Mouse (Mus musculus) limb, embryonic 13.5 days (tissue): ENCODE measurements around the gene Gm7029. TPM values are rescaled to one million over a fixed set of nuclear protein-coding genes. Genes with fewer than 3 reads are reported as not detected.
A peak's percentile ranks its signal among the peaks of the same experiment; 100 is the strongest.
"Not testable (repeated sequence)": the region's sequence is repeated elsewhere in the genome, so short reads cannot be mapped to it uniquely, and the experiment has no call there.

Experiments
- ATAC-seq: fragments of 200-750 bp; cut with Nextera tagmentation; 2 replicates; pipeline ENCODE4 v1.8.0; 2017; ENCODE audit warnings: low read depth, moderate number of reproducible peaks, moderate TSS enrichment; ENCODE audit not compliant: low FRiP score
- H3K27ac ChIP-seq: fragments of 300-500 bp; sonication (generic); 2 replicates; pipeline ENCODE4 v1.5.1; 2015; ENCODE audit warnings: inconsistent platforms, mild to moderate bottlenecking, moderate library complexity
- H3K27me3 ChIP-seq: fragments of 300-500 bp; sonication (generic); 2 replicates; pipeline ENCODE4 v1.6.1; 2015; ENCODE audit warnings: mild to moderate bottlenecking, inconsistent platforms
- H3K36me3 ChIP-seq: fragments of 300-500 bp; sonication (generic); 2 replicates; pipeline ENCODE4 v1.6.1; 2015; ENCODE audit warnings: inconsistent platforms, mild to moderate bottlenecking, moderate library complexity
- H3K4me1 ChIP-seq: fragments of 300-500 bp; sonication (generic); 2 replicates; pipeline ENCODE4 v1.6.1; 2015; ENCODE audit warnings: inconsistent platforms
- H3K4me2 ChIP-seq: fragments of 300-500 bp; sonication (generic); replicated peaks from 2 replicates; pipeline ENCODE4 v1.6.1; 2015; ENCODE audit warnings: inconsistent platforms, mild to moderate bottlenecking, moderate library complexity
- H3K4me3 ChIP-seq: fragments of 300-500 bp; sonication (generic); 2 replicates; pipeline ENCODE4 v1.5.1; 2015; ENCODE audit warnings: moderate library complexity, mild to moderate bottlenecking, inconsistent platforms
- H3K9ac ChIP-seq: fragments of 300-500 bp; sonication (generic); 2 replicates; pipeline ENCODE4 v1.6.1; 2015; ENCODE audit warnings: mild to moderate bottlenecking, inconsistent platforms
- H3K9me3 ChIP-seq: fragments of 300-500 bp; sonication (generic); 2 replicates; pipeline ENCODE4 v1.6.1; 2016; ENCODE audit warnings: inconsistent platforms
- WGBS: fragments of 180-500 bp; shearing (Covaris S2); methylation state at CpG from one replicate; pipeline ENCODE4 v1.1.7; 2015; 5-methylcytosine and 5-hydroxymethylcytosine counted together
- polyA plus RNA-seq: library from polyadenylated mRNA; unstranded; fragments of >200 nt; fragmentation: Nextera tagmentation; extraction: Ambion mirVana; gene quantifications from 2 replicates; pipeline ENCODE4 v1.2.1, GENCODE M21; 2015

Gm7029 gene
- polyA plus RNA-seq: not detected in 2 replicates

DNA sequence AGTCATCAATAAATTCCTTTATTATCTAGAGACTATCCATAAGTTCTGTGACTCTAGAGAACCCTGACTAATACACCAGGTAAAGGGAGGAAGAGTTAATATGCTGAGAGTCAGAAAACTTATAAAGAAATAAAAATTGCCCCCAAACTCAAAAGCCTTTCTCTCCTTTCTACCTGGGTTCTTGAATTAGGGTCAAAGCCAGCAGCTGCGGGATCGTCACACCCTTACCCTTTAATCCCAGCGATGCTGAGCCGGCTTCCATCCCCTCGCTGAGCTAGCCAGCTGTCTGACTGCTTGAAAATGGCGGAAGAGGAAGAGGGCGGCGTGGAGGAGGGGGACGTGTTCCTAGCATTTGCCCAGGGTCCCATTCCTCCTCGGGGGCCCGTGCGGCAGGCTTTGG lies at the start of gene Gm7029:
TSS of gene Gm7029 (plus strand) at position 301 of the 400 bp plus-strand sequence.
- not testable (repeated sequence) for H3K4me2 ChIP-seq, H3K9ac ChIP-seq, ATAC-seq, H3K4me1 ChIP-seq, H3K27me3 ChIP-seq, H3K9me3 ChIP-seq, H3K27ac ChIP-seq, H3K4me3 ChIP-seq
- peaks cover 31% of the 10 kb centered on the region for H3K36me3 ChIP-seq
- WGBS: 81% methylated on average over 7 of the region's 12 CpGs

DNA sequence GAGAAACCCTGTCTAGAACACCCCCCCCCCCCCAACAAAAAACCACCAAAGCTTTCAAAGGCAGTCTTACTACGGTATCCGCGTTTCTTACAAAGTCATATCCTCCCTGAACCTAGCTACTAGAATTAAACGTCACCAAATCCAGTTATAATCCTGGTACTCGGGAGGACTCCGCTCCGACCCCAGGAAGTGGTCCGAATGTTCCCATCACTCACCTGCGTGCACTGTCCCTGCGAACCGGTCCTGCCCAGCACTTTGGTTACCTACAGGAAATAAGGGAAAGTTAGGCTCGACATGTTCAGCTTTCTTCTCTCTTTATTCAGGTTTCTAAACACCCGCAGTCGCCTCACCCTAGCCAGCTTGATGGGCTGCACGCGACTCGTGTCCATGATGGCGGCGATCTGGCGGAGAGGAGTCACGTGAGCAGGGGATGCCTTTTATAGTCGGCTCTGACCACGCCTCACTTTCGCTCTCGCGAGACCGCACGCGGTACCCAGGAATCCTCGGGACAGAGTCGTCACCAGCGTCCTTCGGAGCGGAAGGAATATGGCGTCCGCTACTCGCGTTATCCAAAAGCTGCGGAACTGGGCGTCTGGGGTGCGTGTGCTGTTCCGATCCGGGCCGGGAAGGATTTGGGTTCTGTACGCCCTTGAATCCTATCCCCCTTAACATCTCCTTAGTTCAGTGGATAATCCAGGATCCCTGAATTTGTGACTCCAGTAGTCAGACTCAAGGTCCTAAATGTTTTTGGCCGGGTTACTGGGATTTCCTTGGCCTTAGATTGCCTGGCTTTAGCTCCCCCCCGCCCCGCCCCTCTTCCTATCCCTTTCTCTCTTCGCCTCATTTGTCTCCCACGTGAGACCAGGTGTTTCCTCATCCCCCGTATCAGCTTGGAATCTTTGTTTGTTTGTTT lies 49.3 kb upstream of the Gm7029 start, which contains the start of the genes Rps28 and Ndufa7:
TSS of gene Rps28 (minus strand) at position 479 of the 913 bp plus-strand sequence.
TSS of gene Ndufa7 (plus strand) at position 489 of the 913 bp plus-strand sequence.
- H3K4me2 ChIP-seq: peak within 1 kb of the TSS; percentile 96
- peak within 1 kb of the TSS; percentile 87 for H3K9ac ChIP-seq
- peak within 1 kb of the TSS; percentile 92 for H3K27ac ChIP-seq
- peak; percentile 95 for ATAC-seq
- no peaks in the 10 kb centered on the region for H3K27me3 ChIP-seq
- H3K9me3 ChIP-seq: no peaks in the 10 kb centered on the region
- peaks cover 41% of the 10 kb centered on the region for H3K4me1 ChIP-seq
- peaks cover 57% of the 10 kb centered on the region for H3K36me3 ChIP-seq
- peak within 1 kb of the TSS; percentile 82 for H3K4me3 ChIP-seq
- WGBS: under 1% methylated on average over 51 of the region's 51 CpGs

DNA sequence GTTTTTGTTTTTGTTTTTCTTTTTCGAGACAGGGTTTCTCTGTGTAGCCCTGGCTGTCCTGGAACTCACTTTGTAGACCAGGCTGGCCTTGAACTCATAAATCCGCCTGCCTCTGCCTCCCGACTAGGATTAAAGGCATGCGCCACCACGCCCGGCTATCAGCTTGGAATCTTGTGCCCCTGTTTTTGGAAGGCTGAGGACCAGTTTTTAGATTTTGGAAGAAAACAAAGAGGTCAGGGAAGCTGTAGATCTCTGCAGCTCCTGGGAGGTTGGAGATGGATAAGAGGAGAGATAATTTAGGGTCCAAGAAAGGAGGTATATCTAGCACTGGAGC lies 48.7 kb upstream of the Gm7029 start:
- Histone ChIP-seq H3K9ac (peak overlapping the region; percentile 87), H3K4me1 (peaks cover 41% of the 10 kb centered on the region), H3K4me2 (peak overlapping the region; percentile 85), H3K27ac (peak overlapping the region; percentile 92; the same call in 1 of the 2 replicates), H3K36me3 (peaks cover 57% of the 10 kb centered on the region), H3K4me3 (peak overlapping the region; percentile 82)
- H3K27me3 ChIP-seq, ATAC-seq, H3K9me3 ChIP-seq: not testable (repeated sequence)
- 3% methylated on average over 6 of the region's 6 CpGs for WGBS

DNA sequence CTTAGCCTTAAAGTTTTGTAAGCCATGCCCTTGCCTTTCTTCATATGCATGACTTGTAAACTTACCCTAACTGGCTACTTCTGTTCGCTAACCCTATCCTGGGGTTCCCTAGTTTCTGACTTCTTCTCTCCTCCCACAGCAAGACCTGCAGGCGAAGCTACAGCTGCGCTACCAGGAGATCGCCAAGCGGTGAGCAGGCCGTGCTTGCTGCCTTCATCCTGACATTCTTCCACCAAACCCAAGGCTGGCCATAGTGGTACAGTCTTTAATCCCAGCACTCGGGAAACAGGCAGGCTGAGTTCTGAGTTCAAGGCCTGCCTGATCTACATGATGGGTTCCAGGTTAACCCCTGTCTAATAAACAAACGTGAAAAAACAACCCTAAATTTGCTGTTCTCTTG lies 48.2 kb upstream of the Gm7029 start:
- no peak for ATAC-seq
- Histone ChIP-seq H3K36me3 (peaks cover 57% of the 10 kb centered on the region), H3K4me1 (peaks cover 41% of the 10 kb centered on the region), H3K27ac (no peak overlapping the region), H3K4me2 (peak overlapping the region; percentile 85), H3K9ac (peak overlapping the region; percentile 87), H3K9me3 (no peaks in the 10 kb centered on the region), H3K4me3 (peak overlapping the region; percentile 82), H3K27me3 (no peaks in the 10 kb centered on the region)
- WGBS: 87% methylated on average over 8 of the region's 8 CpGs

- no peaks in the 10 kb centered on the region for H3K9me3 ChIP-seq
- H3K27ac ChIP-seq: no peak overlapping the region
- peaks cover 57% of the 10 kb centered on the region for H3K36me3 ChIP-seq
- no peak overlapping the region for H3K4me3 ChIP-seq
- peaks cover 35% of the 10 kb centered on the region for H3K4me1 ChIP-seq
- no peak overlapping the region for H3K4me2 ChIP-seq
- WGBS: under 1% methylated on average over 3 of the region's 3 CpGs
- H3K27me3 ChIP-seq: no peaks in the 10 kb centered on the region
- no peak for ATAC-seq
- H3K9ac ChIP-seq: no peak overlapping the region
Measured at GRCm38 (mm10) chr17:33826850-33827249, 46.8 kb upstream of the Gm7029 start.

- no peak overlapping the region for H3K4me2 ChIP-seq
- H3K9me3 ChIP-seq: no peaks in the 10 kb centered on the region
- H3K27me3 ChIP-seq: no peaks in the 10 kb centered on the region
- H3K9ac ChIP-seq: 0 out of 2 replicates have a peak overlapping the region, but pooled peaks have one; percentile 25
- H3K4me3 ChIP-seq: no peak overlapping the region
- WGBS: 69% methylated on average over 2 of the region's 2 CpGs
- no peak overlapping the region for H3K27ac ChIP-seq
- H3K4me1 ChIP-seq: peaks cover 17% of the 10 kb centered on the region
- peaks cover 61% of the 10 kb centered on the region for H3K36me3 ChIP-seq
- ATAC-seq: no peak
Measured at GRCm38 (mm10) chr17:33828892-33829291, 44.7 kb upstream of the Gm7029 start.

DNA sequence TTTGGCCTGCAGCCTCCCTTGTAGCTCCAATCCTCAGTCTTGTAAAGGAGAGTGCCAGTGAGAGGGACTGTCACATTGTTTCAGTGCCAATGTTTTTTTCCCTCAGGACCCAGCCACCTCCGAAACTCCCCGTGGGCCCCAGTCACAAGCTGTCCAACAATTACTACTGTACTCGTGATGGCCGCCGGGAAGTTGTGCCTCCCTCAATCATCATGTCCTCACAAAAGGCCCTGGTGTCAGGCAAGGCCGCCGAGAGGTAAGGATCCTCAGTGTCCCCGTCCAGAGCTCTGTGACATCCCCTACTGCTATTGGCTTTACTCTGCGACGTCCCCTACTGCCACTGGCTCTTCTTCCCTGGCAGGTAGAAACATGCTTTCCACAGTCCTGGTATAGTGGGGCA lies 44.1 kb upstream of the Gm7029 start:
- no peak for ATAC-seq
- H3K9ac ChIP-seq: no peak overlapping the region

DNA sequence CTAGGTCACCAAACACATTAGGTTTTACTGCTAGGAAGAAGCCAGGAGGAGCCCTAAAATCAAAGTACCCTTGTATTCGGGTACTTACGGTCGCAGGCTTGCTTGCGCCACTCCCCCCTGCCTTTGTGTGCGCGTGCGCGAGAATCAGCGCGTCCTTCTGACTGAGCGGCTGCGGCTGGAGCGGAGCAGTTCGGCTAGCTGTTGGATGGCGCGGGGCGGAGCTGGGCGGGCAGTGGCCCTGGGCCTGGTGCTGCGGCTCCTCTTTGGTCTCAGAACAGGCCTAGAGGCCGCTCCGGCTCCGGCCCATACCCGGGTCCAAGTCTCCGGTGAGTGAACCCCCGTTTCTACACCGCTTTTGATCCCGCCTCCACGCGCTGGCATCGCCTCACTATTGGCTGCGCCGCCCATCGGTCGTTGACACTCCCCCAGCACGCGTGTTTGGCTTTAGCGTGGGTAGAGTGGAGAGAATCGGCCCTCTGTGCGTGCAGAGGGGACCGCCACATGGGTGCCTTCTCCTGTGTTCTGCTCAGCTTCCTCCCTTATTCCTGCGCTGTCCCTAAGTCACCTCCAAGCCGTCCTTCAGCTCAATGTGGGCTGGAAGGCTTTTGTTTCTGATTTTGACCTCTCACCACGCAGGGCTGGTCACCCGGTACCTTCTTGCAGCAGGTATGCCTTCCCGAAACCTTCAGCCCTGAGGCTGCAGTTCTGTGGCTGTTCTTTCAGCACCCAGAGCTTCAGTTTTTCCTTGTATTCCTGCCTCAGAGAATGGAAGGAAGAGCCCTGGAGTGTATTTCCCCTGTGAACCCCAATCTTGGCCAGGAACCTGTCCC lies 30.5 kb upstream of the Gm7029 start, which contains the start of gene Cd320:
TSS of gene Cd320 (plus strand) at position 126 of the 830 bp plus-strand sequence.
- Histone ChIP-seq H3K27ac (no peak within 1 kb of the TSS), H3K9me3 (no peaks in the 10 kb centered on the region), H3K4me1 (peaks cover 14% of the 10 kb centered on the region), H3K4me2 (peak within 1 kb of the TSS; percentile 76), H3K9ac (peak within 1 kb of the TSS; percentile 76), H3K36me3 (peaks cover 24% of the 10 kb centered on the region), H3K27me3 (no peaks in the 10 kb centered on the region), H3K4me3 (peak within 1 kb of the TSS; percentile 77)
- WGBS: 0% methylated on average over 45 of the region's 45 CpGs
- ATAC-seq: peak; percentile 92

More for the DNA sequence above, 44.1 kb upstream of the Gm7029 start:
- no peak overlapping the region for H3K27ac ChIP-seq
- peaks cover 68% of the 10 kb centered on the region for H3K36me3 ChIP-seq
- H3K4me2 ChIP-seq: no peak overlapping the region
- H3K9me3 ChIP-seq: no peaks in the 10 kb centered on the region
- H3K27me3 ChIP-seq: no peaks in the 10 kb centered on the region
- H3K4me3 ChIP-seq: no peak overlapping the region
- H3K4me1 ChIP-seq: peaks cover 17% of the 10 kb centered on the region
- 89% methylated on average over 10 of the region's 10 CpGs for WGBS

DNA sequence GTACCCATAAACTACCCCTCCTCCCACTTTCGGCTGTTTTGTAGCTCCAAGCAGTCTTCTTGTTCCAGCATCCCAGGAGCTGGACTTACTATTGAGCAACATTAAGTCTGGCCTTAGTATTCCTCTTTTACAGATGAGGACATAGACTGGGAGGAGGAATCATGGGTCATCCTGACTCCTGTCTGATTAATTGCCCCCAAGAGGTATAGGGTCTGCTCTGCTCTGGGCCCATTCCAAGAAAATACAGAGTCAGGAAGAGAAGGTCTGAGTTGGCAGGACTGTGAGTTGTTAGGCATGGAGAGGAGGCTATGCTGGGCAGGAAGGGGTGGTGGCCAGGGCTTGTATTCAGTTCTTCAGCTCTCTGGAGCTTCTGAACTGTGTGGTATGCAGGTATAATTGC lies 29.4 kb upstream of the Gm7029 start:
- H3K4me3 ChIP-seq: peak overlapping the region; percentile 77
- H3K4me1 ChIP-seq: peaks cover 14% of the 10 kb centered on the region
- ATAC-seq: no peak
- H3K9me3 ChIP-seq: no peaks in the 10 kb centered on the region
- peaks cover 24% of the 10 kb centered on the region for H3K36me3 ChIP-seq
- H3K9ac ChIP-seq: peak overlapping the region; percentile 76
- 51% methylated on average over 1 of the region's 1 CpGs for WGBS
- H3K4me2 ChIP-seq: peak overlapping the region; percentile 76
- H3K27me3 ChIP-seq: no peaks in the 10 kb centered on the region
- no peak overlapping the region for H3K27ac ChIP-seq

DNA sequence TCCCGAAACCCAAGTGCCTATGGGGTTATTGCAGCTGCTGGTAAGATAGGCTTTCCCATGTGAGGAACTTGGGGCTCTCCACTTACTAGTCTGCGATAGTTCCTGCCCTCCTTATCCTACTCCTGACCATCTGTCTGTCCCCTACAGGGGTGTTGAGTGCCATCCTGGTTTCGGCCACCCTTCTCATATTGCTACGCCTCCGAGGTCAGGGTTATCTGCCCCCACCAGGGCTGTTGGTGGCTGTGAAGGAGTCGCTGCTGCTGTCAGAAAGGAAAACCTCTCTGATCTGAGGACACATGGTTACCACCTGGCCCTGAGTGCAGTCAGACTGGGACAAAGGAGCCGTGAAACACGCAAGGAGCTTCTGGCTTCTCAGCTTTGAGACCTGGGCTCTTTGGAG lies 25.5 kb upstream of the Gm7029 start:
- no peak overlapping the region for H3K4me2 ChIP-seq
- ATAC-seq: no peak
- no peak overlapping the region for H3K9ac ChIP-seq
- H3K9me3 ChIP-seq: no peaks in the 10 kb centered on the region
- peaks cover 14% of the 10 kb centered on the region for H3K4me1 ChIP-seq
- H3K36me3 ChIP-seq: peaks cover 26% of the 10 kb centered on the region
- H3K27me3 ChIP-seq: no peaks in the 10 kb centered on the region
- 58% methylated on average over 8 of the region's 8 CpGs for WGBS
- no peak overlapping the region for H3K4me3 ChIP-seq
- H3K27ac ChIP-seq: no peak overlapping the region

DNA sequence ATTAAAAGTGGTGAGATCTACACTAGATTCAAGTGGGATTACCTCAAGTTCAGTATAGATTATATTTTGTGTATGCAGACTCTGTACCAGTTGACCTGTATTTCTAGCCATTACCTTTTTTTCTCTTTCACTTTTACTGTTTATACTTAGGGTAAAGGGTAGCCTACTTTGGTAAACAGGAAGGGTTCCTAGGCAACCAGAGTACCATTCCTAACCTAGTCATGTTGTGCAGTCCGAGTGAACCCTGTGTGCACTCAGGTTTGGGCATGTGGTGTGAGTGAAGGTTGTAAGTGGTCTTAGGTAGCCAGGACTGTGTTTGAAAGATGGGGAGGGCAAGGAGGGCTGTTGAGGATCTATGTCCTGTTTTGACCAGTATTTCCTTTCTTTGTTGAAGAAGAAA lies 22.3 kb upstream of the Gm7029 start:
- Histone ChIP-seq H3K27ac (no peak overlapping the region), H3K4me2 (no peak overlapping the region), H3K36me3 (peaks cover 26% of the 10 kb centered on the region), H3K9me3 (no peaks in the 10 kb centered on the region), H3K27me3 (no peaks in the 10 kb centered on the region), H3K4me1 (no peaks in the 10 kb centered on the region), H3K9ac (no peak overlapping the region), H3K4me3 (no peak overlapping the region)
- no peak for ATAC-seq
- WGBS: 71% methylated on average over 1 of the region's 1 CpGs

GRCm38 (mm10) chr17:33857816-33858215 lies 15.8 kb upstream of the Gm7029 start:
- WGBS: 82% methylated on average over 4 of the region's 4 CpGs

More at GRCm38 (mm10) chr17:33857816-33858215, 15.8 kb upstream of the Gm7029 start:
- no peak overlapping the region for H3K9ac ChIP-seq
- H3K27me3 ChIP-seq: no peaks in the 10 kb centered on the region
- H3K9me3 ChIP-seq: 0 out of 2 replicates have a peak, but pooled peaks cover 3% of the 10 kb centered on the region
- H3K4me3 ChIP-seq: no peak overlapping the region
- no peaks in the 10 kb centered on the region for H3K36me3 ChIP-seq
- ATAC-seq: no peak
- H3K27ac ChIP-seq: no peak overlapping the region
- H3K4me1 ChIP-seq: no peaks in the 10 kb centered on the region
- no peak overlapping the region for H3K4me2 ChIP-seq
